Mouse (Mus musculus) bone marrow macrophage, adult 2 months (primary cell): ENCODE measurements around the gene Gm49384. TPM values are rescaled to one million over a fixed set of nuclear protein-coding genes. Genes with fewer than 3 reads are reported as not detected.
A peak's percentile ranks its signal among the peaks of the same experiment; 100 is the strongest.

Experiments used
- H3K27ac ChIP-seq: 2 replicates; pipeline ENCODE4 v1.5.1; 2012; ENCODE audit warnings: low read depth, low read length; ENCODE audit not compliant: insufficient read depth
- H3K4me1 ChIP-seq: 2 replicates; pipeline ENCODE4 v1.6.1; 2012; ENCODE audit warnings: low read length; ENCODE audit not compliant: control insufficient read depth, insufficient read depth
- H3K4me3 ChIP-seq: 2 replicates; pipeline ENCODE4 v1.5.1; 2012; ENCODE audit warnings: mild to moderate bottlenecking, low read length, moderate library complexity; ENCODE audit not compliant: insufficient read depth
- CTCF ChIP-seq: IDR thresholded peaks from 2 replicates; pipeline ENCODE4 v1.5.1; 2012; ENCODE audit warnings: low read depth, mild to moderate bottlenecking, low read length, moderate library complexity
- POLR2A ChIP-seq: IDR thresholded peaks from 2 replicates; pipeline ENCODE4 v1.6.1; 2012; ENCODE audit warnings: mild to moderate bottlenecking, low read depth, low read length, borderline replicate concordance
- polyA plus RNA-seq: library from polyadenylated mRNA; stranded (reverse); fragments of >200 nt; gene quantifications from 2 replicates; pipeline ENCODE4 v1.2.4, GENCODE M21; 2012; ENCODE audit not compliant: missing spikeins, insufficient read depth, insufficient read length

Gene Gm49384
- polyA plus RNA-seq, 1 experiment, result 10.6 TPM

- H3K4me3 ChIP-seq, result peak overlapping the region; percentile 17; the same call in 1 of the 2 replicates
- H3K27ac ChIP-seq, result peak overlapping the region; percentile 68
- peaks cover 6% of the 10 kb centered on the region for H3K4me1 ChIP-seq
- no peak for TF ChIP-seq POLR2A
- no peak for TF ChIP-seq CTCF
Measured at GRCm38 (mm10) chr12:69157107-69157506, 47.0 kb downstream of the Gm49384 start.

- peaks cover 6% of the 10 kb centered on the region for H3K4me1 ChIP-seq
- TF ChIP-seq CTCF (no peak), POLR2A (no peak)
- H3K4me3 ChIP-seq, result no peak overlapping the region
- H3K27ac ChIP-seq, result no peak overlapping the region
Measured at GRCm38 (mm10) chr12:69156436-69156835, 47.6 kb downstream of the Gm49384 start.

- Histone ChIP-seq H3K27ac (no peak overlapping the region), H3K4me3 (no peak overlapping the region), H3K4me1 (peaks cover 6% of the 10 kb centered on the region)
- TF ChIP-seq POLR2A, result no peak
- TF ChIP-seq CTCF, result no peak
Measured at GRCm38 (mm10) chr12:69155923-69156322, 48.1 kb downstream of the Gm49384 start.

- no peak overlapping the region for H3K27ac ChIP-seq
- TF ChIP-seq POLR2A, result no peak
- TF ChIP-seq CTCF, result no peak
- no peak overlapping the region for H3K4me3 ChIP-seq
- H3K4me1 ChIP-seq, result no peaks in the 10 kb centered on the region
Measured at GRCm38 (mm10) chr12:69150049-69150448, 54.0 kb downstream of the Gm49384 start.

- no peak overlapping the region for H3K27ac ChIP-seq
- H3K4me1 ChIP-seq, result no peaks in the 10 kb centered on the region
- TF ChIP-seq CTCF (no peak), POLR2A (no peak)
Measured at GRCm38 (mm10) chr12:69147166-69147735, 56.8 kb downstream of the Gm49384 start.

GRCm38 (mm10) chr12:69143460-69143859, 60.6 kb downstream of the Gm49384 start:
- H3K27ac ChIP-seq, result no peak overlapping the region
- H3K4me3 ChIP-seq, result no peak overlapping the region
- no peaks in the 10 kb centered on the region for H3K4me1 ChIP-seq
- TF ChIP-seq POLR2A (no peak), CTCF (no peak)

More at GRCm38 (mm10) chr12:69147166-69147735, 56.8 kb downstream of the Gm49384 start:
- no peak overlapping the region for H3K4me3 ChIP-seq

- TF ChIP-seq POLR2A (no peak), CTCF (no peak)
- H3K27ac ChIP-seq, result no peak overlapping the region
- no peak overlapping the region for H3K4me3 ChIP-seq
Measured at GRCm38 (mm10) chr12:69139841-69140240, 64.2 kb downstream of the Gm49384 start.

More at GRCm38 (mm10) chr12:69139841-69140240, 64.2 kb downstream of the Gm49384 start:
- no peaks in the 10 kb centered on the region for H3K4me1 ChIP-seq

Other genes with a start within 250 kb of the Gm49384 start
- gene Rps29, start 45.1 kb downstream of the Gm49384 start, polyA plus RNA-seq, result 1,903 and 2,167 TPM in 2 replicates
- 5.7 and 6.3 TPM in 2 replicates for gene Lrr1, start 35.5 kb downstream of the Gm49384 start, polyA plus RNA-seq
- gene Rpl36al, start 20.2 kb downstream of the Gm49384 start, polyA plus RNA-seq, result 390 and 430 TPM in 2 replicates
- 58.3 and 60.4 TPM in 2 replicates for gene Mgat2, start 20.1 kb downstream of the Gm49384 start, polyA plus RNA-seq
- gene Gm49383, start 7.2 kb downstream of the Gm49384 start, polyA plus RNA-seq, result 3.6 and 4.5 TPM in 2 replicates
- gene Dnaaf2, start 5.8 kb downstream of the Gm49384 start, polyA plus RNA-seq, result 1.6 and 2.1 TPM in 2 replicates
- 9.3 and 10.2 TPM in 2 replicates for gene Pole2, start 23.9 kb upstream of the Gm49384 start, polyA plus RNA-seq
- gene Klhdc1, start 36.9 kb upstream of the Gm49384 start, polyA plus RNA-seq, result 5.1 and 6.1 TPM in 2 replicates
- 17.3 and 19.3 TPM in 2 replicates for gene Klhdc2, start 92.4 kb upstream of the Gm49384 start, polyA plus RNA-seq
- 52.9 and 57.9 TPM in 2 replicates for gene Nemf, start 152.9 kb upstream of the Gm49384 start, polyA plus RNA-seq
- 162 and 174 TPM in 2 replicates for gene Arf6, start 167.9 kb upstream of the Gm49384 start, polyA plus RNA-seq
- gene Gm9887, start 168.2 kb upstream of the Gm49384 start, polyA plus RNA-seq, result not detected in 2 replicates